Mouse (Mus musculus): ENCODE data around the gene Susd4. TPM values are rescaled to one million over a fixed set of nuclear protein-coding genes. Genes with fewer than 3 reads are reported as not detected.

The Susd4 gene
- polyA plus RNA-seq (2015; fragmentation: Nextera tagmentation; extraction: Ambion mirVana), result 25.1 and 26.1 TPM in 2 replicates

GRCm38 (mm10) chr1:182763716-182764461, at the start of gene Susd4:
Susd4 (plus strand) TSS chr1:182763860.
- H3K4me1 ChIP-seq (replicated peaks; ENCODE audit: control insufficient read depth, insufficient read depth, low read length), result peaks cover 11% of the 10 kb centered on the region
- peak within 1 kb of the TSS; percentile 92 for H3K4me2 ChIP-seq (ENCODE audit: low read depth, low read length)
- peak within 1 kb of the TSS; percentile 37; the same call in 1 of the 2 replicates for H3K27ac ChIP-seq (ENCODE audit: low read length)
- H3K36me3 ChIP-seq (ENCODE audit: control insufficient read depth, insufficient read depth, low read length), result no peaks in the 10 kb centered on the region
- WGBS, result under 1% methylated on average over 77 of the region's 95 CpGs
- H3K27me3 ChIP-seq (ENCODE audit: control insufficient read depth, insufficient read depth, low read depth, low read length), result peaks cover 5% of the 10 kb centered on the region; the same call in 1 of the 2 replicates
- ATAC-seq (ENCODE audit: low read depth), result peak; percentile 90
- peak within 1 kb of the TSS; percentile 70 for H3K9ac ChIP-seq (ENCODE audit: low read length)
- H3K9me3 ChIP-seq (ENCODE audit: control insufficient read depth, low read length), result no peaks in the 10 kb centered on the region
- peak within 1 kb of the TSS; percentile 67 for H3K4me3 ChIP-seq (ENCODE audit: low read length)

- no peaks in the 10 kb centered on the region for H3K9me3 ChIP-seq (ENCODE audit: control insufficient read depth, low read length)
- ATAC-seq (ENCODE audit: low read depth), result no peak
- WGBS, result 74% methylated on average over 6 of the region's 6 CpGs
- H3K4me2 ChIP-seq (ENCODE audit: low read depth, low read length), result no peak overlapping the region
- H3K27ac ChIP-seq (ENCODE audit: low read length), result no peak overlapping the region
- no peak overlapping the region for H3K4me3 ChIP-seq (ENCODE audit: low read length)
- H3K9ac ChIP-seq (ENCODE audit: low read length), result no peak overlapping the region
- H3K36me3 ChIP-seq (ENCODE audit: control insufficient read depth, insufficient read depth, low read length), result no peaks in the 10 kb centered on the region
- no peaks in the 10 kb centered on the region for H3K27me3 ChIP-seq (ENCODE audit: control insufficient read depth, insufficient read depth, low read depth, low read length)
- no peaks in the 10 kb centered on the region for H3K4me1 ChIP-seq (replicated peaks; ENCODE audit: control insufficient read depth, insufficient read depth, low read length)
These were observed 49.3 kb upstream of the Susd4 start for GRCm38 (mm10) chr1:182714236-182714935.

DNA sequence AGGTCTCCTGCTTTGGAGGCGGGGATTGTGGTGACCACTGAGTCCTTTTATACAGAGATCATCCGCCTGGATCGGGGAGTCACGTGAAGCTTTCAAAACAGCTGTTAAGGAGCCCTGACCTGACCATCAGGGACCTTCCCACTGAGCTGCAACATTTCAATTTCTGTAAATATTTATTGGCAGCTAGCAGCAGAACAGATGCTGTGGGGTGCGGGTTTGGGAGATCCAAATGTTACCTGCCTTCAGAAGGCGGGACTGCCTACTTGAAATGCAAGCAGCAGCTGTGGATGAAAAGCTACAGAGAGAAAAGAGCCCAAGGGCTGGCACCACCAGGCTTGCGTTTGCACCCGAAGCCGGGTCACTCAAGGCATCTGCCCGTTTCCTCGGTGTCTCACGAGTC, 36.1 kb upstream of the Susd4 start:
- H3K27me3 ChIP-seq (ENCODE audit: control insufficient read depth, insufficient read depth, low read depth, low read length), result no peaks in the 10 kb centered on the region
- no peak overlapping the region for H3K4me3 ChIP-seq (ENCODE audit: low read length)
- H3K9me3 ChIP-seq (ENCODE audit: control insufficient read depth, low read length), result no peaks in the 10 kb centered on the region
- H3K4me1 ChIP-seq (replicated peaks; ENCODE audit: control insufficient read depth, insufficient read depth, low read length), result no peaks in the 10 kb centered on the region
- WGBS, result 46% methylated on average over 12 of the region's 12 CpGs
- no peak overlapping the region for H3K9ac ChIP-seq (ENCODE audit: low read length)
- no peak overlapping the region for H3K4me2 ChIP-seq (ENCODE audit: low read depth, low read length)
- H3K36me3 ChIP-seq (ENCODE audit: control insufficient read depth, insufficient read depth, low read length), result no peaks in the 10 kb centered on the region
- ATAC-seq (ENCODE audit: low read depth), result no peak
- no peak overlapping the region for H3K27ac ChIP-seq (ENCODE audit: low read length)

- 77% methylated on average over 9 of the region's 9 CpGs for WGBS
- no peak overlapping the region for H3K27ac ChIP-seq (ENCODE audit: low read length)
- H3K36me3 ChIP-seq (ENCODE audit: control insufficient read depth, insufficient read depth, low read length), result no peaks in the 10 kb centered on the region
- no peaks in the 10 kb centered on the region for H3K9me3 ChIP-seq (ENCODE audit: control insufficient read depth, low read length)
- no peaks in the 10 kb centered on the region for H3K27me3 ChIP-seq (ENCODE audit: control insufficient read depth, insufficient read depth, low read depth, low read length)
- no peak for ATAC-seq (ENCODE audit: low read depth)
- no peak overlapping the region for H3K4me2 ChIP-seq (ENCODE audit: low read depth, low read length)
- H3K4me1 ChIP-seq (replicated peaks; ENCODE audit: control insufficient read depth, insufficient read depth, low read length), result 0 out of 2 replicates have a peak, but pooled peaks cover 3% of the 10 kb centered on the region
- no peak overlapping the region for H3K4me3 ChIP-seq (ENCODE audit: low read length)
- no peak overlapping the region for H3K9ac ChIP-seq (ENCODE audit: low read length)
These were observed 34.7 kb upstream of the Susd4 start for GRCm38 (mm10) chr1:182729002-182729401.

GRCm38 (mm10) chr1:182732695-182733094, 31.0 kb upstream of the Susd4 start:
- Histone ChIP-seq H3K36me3 (ENCODE audit: control insufficient read depth, insufficient read depth, low read length) (no peaks in the 10 kb centered on the region), H3K9ac (ENCODE audit: low read length) (no peak overlapping the region), H3K27me3 (ENCODE audit: control insufficient read depth, insufficient read depth, low read depth, low read length) (no peaks in the 10 kb centered on the region), H3K4me3 (ENCODE audit: low read length) (no peak overlapping the region), H3K4me2 (ENCODE audit: low read depth, low read length) (peak overlapping the region; percentile 17; the same call in 1 of the 2 replicates), H3K9me3 (ENCODE audit: control insufficient read depth, low read length) (no peaks in the 10 kb centered on the region), H3K27ac (ENCODE audit: low read length) (no peak overlapping the region), H3K4me1 (replicated peaks; ENCODE audit: control insufficient read depth, insufficient read depth, low read length) (peaks cover 3% of the 10 kb centered on the region; the same call in 1 of the 2 replicates)
- no peak for ATAC-seq (ENCODE audit: low read depth)
- 17% methylated on average over 7 of the region's 7 CpGs for WGBS

DNA sequence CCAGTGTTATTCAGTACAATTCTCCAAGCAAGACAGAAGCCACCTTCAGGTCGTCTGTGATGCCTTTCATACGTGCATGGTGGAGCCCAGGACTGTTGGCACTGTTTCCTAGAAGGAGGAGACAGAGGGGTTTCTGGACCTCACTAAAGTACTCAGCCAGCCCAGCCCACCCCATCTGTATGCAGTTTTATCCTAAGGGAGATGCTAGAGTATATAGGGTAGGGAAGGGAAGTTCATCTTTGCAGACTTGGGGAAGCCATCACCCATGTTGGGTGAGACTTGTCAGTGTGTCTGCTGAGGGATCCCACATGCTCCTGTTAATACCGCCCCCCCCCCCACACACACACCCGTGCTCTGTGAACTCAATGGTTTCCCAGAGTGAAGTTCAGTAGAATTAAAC, 27.8 kb upstream of the Susd4 start:
- WGBS, result 42% methylated on average over 4 of the region's 4 CpGs
- no peak overlapping the region for H3K4me2 ChIP-seq (ENCODE audit: low read depth, low read length)
- peak; percentile 49; the same call in 1 of the 2 replicates for ATAC-seq (ENCODE audit: low read depth)

DNA sequence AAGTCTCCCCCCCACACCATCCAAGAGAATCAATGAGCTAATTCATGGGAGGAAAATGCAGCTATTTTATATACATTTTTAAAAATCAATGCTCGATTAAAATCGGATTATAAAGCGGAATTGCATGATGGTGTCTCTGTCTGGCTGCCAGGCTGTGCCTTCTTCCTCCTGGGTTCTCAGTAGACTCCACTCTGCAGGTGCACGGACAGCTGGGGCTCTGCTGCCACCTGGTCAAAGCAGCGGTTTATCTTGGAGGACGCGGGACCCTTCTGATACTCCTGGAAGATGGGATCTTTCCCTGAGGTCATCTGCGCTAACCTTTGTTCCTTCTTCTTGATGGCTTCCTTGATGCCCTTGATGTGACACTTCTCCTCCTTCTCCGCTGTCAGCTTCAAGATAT, 16.6 kb upstream of the Susd4 start:
- Histone ChIP-seq H3K4me3 (ENCODE audit: low read length) (no peak overlapping the region), H3K9me3 (ENCODE audit: control insufficient read depth, low read length) (no peaks in the 10 kb centered on the region), H3K4me1 (replicated peaks; ENCODE audit: control insufficient read depth, insufficient read depth, low read length) (no peaks in the 10 kb centered on the region), H3K27ac (ENCODE audit: low read length) (no peak overlapping the region), H3K36me3 (ENCODE audit: control insufficient read depth, insufficient read depth, low read length) (no peaks in the 10 kb centered on the region), H3K27me3 (ENCODE audit: control insufficient read depth, insufficient read depth, low read depth, low read length) (no peaks in the 10 kb centered on the region), H3K4me2 (ENCODE audit: low read depth, low read length) (no peak overlapping the region), H3K9ac (ENCODE audit: low read length) (no peak overlapping the region)
- ATAC-seq (ENCODE audit: low read depth), result no peak
- 86% methylated on average over 9 of the region's 9 CpGs for WGBS

More for the DNA sequence above, 27.8 kb upstream of the Susd4 start:
- no peak overlapping the region for H3K4me3 ChIP-seq (ENCODE audit: low read length)
- no peaks in the 10 kb centered on the region for H3K9me3 ChIP-seq (ENCODE audit: control insufficient read depth, low read length)
- H3K36me3 ChIP-seq (ENCODE audit: control insufficient read depth, insufficient read depth, low read length), result no peaks in the 10 kb centered on the region
- no peak overlapping the region for H3K9ac ChIP-seq (ENCODE audit: low read length)
- H3K27ac ChIP-seq (ENCODE audit: low read length), result no peak overlapping the region
- H3K4me1 ChIP-seq (replicated peaks; ENCODE audit: control insufficient read depth, insufficient read depth, low read length), result peaks cover 3% of the 10 kb centered on the region; the same call in 1 of the 2 replicates
- H3K27me3 ChIP-seq (ENCODE audit: control insufficient read depth, insufficient read depth, low read depth, low read length), result no peaks in the 10 kb centered on the region

GRCm38 (mm10) chr1:182747834-182748233, 15.8 kb upstream of the Susd4 start:
- Histone ChIP-seq H3K27ac (ENCODE audit: low read length) (no peak overlapping the region), H3K4me3 (ENCODE audit: low read length) (no peak overlapping the region), H3K9me3 (ENCODE audit: control insufficient read depth, low read length) (no peaks in the 10 kb centered on the region), H3K36me3 (ENCODE audit: control insufficient read depth, insufficient read depth, low read length) (no peaks in the 10 kb centered on the region), H3K4me1 (replicated peaks; ENCODE audit: control insufficient read depth, insufficient read depth, low read length) (no peaks in the 10 kb centered on the region), H3K27me3 (ENCODE audit: control insufficient read depth, insufficient read depth, low read depth, low read length) (no peaks in the 10 kb centered on the region), H3K9ac (ENCODE audit: low read length) (no peak overlapping the region), H3K4me2 (ENCODE audit: low read depth, low read length) (no peak overlapping the region)
- WGBS, result 62% methylated on average over 17 of the region's 17 CpGs
- no peak for ATAC-seq (ENCODE audit: low read depth)

DNA sequence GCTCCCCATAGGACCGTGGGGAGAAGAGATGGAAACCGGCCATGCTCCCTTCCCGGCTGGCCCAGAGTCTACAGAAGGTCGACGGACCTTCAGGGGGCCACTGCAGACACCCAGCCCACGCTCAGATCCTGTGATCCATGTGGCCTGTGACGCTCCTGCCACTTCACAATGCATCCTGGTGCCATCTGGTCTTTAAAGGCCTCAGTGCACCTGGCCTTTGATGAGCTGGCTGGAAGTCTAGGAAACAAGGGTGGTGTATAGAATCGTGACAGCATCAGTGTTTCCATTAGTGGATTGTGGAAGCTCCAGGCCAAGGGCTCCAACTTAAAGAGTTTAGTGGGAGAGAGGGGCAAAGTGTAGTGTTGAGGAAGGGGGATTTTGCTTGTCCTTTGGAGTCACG, 14.6 kb upstream of the Susd4 start, which contains the start of gene Ccdc185:
Gene Ccdc185, minus strand, starts transcription at position 101 of the 400 bp plus-strand sequence.
- H3K4me1 ChIP-seq (replicated peaks; ENCODE audit: control insufficient read depth, insufficient read depth, low read length), result no peaks in the 10 kb centered on the region
- no peak within 1 kb of the TSS for H3K27ac ChIP-seq (ENCODE audit: low read length)
- no peak within 1 kb of the TSS for H3K4me3 ChIP-seq (ENCODE audit: low read length)
- no peaks in the 10 kb centered on the region for H3K27me3 ChIP-seq (ENCODE audit: control insufficient read depth, insufficient read depth, low read depth, low read length)
- H3K4me2 ChIP-seq (ENCODE audit: low read depth, low read length), result no peak within 1 kb of the TSS
- H3K9ac ChIP-seq (ENCODE audit: low read length), result no peak within 1 kb of the TSS
- 90% methylated on average over 9 of the region's 9 CpGs for WGBS
- H3K9me3 ChIP-seq (ENCODE audit: control insufficient read depth, low read length), result no peaks in the 10 kb centered on the region
- no peak for ATAC-seq (ENCODE audit: low read depth)
- no peaks in the 10 kb centered on the region for H3K36me3 ChIP-seq (ENCODE audit: control insufficient read depth, insufficient read depth, low read length)
